Mouse (Mus musculus): ENCODE measurements around the gene Hnf1a. TPM values are rescaled to one million over a fixed set of nuclear protein-coding genes. Genes with fewer than 3 reads are reported as not detected.

The Hnf1a gene
- total RNA-seq, 1 experiment from 2014 or later: not detected

DNA sequence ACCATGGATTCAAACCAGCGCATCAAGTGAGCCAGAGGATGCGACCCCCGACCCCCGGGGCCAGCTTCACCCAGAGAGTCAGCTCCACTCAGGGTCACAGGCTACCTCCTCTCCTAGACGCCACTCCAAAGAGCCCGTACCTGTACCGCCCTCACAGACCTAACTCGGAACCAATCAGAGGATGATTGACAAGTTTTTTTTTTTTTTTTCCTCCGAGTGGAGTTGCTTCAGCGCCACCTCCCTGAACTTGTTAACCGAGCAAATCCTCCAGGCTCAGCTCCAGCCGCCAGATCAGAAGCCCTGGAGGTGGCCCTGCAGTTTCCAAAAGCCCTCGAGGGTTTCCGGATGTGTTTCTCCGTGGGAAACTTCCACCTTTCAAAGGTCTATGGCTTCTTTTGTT, 11.1 kb upstream of the Hnf1a start:
- ATAC-seq (ENCODE audit: extremely low read depth, insufficient number of reproducible peaks, low FRiP score, poor library complexity, severe bottlenecking): no peak

DNA sequence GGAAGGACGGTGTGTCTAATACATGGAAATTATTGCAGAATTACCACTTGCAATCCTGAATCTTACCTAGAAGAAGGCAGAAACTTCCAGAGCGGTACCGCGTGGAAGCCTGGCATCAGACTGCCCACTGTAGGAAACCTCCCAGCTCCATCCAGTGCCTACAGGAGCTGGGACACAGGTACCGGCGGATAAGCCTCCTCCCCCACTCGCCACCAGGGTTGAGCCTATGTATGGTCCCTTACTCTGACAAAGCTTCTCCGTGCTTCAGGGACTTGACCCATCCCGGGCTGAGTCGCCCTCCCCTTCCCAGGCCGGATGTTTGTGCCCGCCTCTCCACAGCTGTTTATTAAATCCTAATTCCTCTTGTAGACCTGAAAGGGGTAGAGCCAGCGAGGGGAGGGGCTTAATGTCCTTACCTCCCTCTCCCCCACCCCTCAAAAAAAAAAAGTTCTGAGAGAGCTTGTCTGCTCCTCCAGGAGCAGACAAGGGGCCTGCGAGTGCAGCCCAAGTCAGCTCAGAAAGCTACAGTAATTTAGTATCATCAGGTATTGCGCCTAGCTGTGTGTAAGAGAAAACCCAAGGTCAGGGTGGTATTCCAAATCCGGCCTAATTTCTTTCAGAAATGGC, 9.3 kb upstream of the Hnf1a start:
- no peak for ATAC-seq (ENCODE audit: extremely low read depth, insufficient number of reproducible peaks, low FRiP score, poor library complexity, severe bottlenecking)

DNA sequence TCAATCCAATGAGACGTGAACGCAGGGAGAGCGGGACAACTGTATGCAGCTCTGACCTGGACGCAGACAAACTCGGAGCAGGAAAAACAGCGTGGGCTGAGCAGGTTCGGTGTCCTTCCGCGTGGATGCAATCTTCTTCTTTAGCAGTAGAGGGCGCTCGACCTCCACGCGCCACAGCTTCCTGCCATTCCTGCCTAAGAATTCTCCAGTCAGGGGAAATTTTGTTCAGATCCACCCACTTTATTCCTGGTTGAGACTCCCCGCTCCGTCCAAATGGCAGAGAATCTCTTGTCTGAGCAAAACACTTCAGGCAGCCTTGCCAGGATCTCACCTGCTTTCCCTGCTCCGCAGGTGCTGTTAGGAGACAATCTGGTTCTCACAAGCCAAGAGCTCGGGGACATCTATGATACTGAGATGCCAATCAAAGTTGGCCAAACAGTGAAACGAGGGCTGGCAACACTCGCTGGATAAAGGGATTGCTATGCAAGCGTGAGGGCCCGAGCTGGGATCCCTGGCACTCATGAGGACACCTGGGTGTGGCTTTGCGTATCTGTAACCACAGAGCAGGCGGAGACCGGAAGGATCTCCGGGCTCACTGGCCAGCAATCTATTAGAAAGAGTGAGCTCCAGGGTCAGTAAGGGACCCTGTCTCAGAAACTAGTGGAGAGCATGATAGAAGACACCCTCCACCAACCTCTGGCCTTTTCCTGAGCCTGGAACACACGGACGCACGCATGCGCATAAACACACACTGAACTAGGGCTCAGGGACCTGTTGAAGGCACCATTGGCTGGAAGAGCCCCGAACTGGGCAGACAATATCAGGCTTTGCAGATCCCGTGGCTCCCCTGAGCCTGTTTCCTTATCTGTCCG, 8.6 kb upstream of the Hnf1a start:
- ATAC-seq (ENCODE audit: extremely low read depth, insufficient number of reproducible peaks, low FRiP score, poor library complexity, severe bottlenecking): peak; percentile 69

DNA sequence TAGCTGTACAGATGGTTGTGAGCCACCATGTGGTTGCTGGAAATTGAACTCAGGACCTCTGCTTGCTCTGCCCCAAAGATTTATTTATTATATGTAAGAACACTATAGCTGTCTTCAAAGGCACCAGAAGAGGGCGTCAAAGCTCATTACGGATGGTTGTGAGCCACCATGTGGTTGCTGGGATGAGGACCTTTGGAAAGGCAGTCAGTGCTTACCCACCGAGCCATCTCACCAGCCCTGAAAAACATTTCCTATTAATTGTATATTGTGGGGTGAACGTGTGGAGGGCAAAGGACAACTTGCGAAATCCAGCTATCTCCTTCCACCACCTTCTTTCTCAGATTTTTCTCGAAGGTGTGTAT, 8.0 kb upstream of the Hnf1a start:
- no peak for ATAC-seq (ENCODE audit: extremely low read depth, insufficient number of reproducible peaks, low FRiP score, poor library complexity, severe bottlenecking)

DNA sequence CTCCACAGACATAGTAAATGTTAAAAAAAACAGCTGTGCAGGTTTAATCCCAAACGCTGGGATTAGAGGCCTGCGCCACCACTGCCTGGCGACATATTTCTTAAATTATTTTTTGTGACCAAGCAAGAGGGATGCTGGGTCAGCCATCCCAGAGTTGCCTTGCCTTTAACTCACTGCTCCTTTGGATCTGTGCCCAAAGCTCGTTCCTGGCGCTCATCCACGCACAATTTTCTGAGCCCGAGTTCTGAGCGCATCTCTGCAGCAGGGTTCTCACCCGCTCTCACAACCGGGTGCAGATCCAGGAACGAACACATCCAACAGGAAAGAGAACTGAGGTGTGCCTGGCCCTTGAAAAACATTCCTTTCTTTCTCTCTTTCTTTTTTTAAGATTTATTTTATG, 7.6 kb upstream of the Hnf1a start:
- ATAC-seq (ENCODE audit: extremely low read depth, insufficient number of reproducible peaks, low FRiP score, poor library complexity, severe bottlenecking): no peak

DNA sequence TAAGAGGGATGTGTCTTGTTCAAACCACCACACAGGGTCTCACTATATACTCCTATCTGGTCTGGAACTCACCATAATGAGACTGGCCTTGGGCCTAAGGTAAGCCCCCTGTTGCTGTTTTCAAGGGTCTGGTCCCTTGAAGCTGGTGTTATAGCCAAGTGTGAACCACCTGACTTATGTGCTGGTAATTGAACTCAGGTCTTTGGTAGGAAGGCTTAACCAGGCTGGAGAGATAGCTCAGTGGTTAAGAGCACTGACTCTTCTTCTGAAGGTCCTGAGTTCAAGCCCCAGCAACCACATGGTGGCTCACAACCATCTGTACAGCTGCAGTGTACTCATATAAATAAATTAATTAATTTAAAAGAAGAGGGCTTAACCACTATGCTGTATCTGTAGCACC, 6.0 kb upstream of the Hnf1a start:
- no peak for ATAC-seq (ENCODE audit: extremely low read depth, insufficient number of reproducible peaks, low FRiP score, poor library complexity, severe bottlenecking)

DNA sequence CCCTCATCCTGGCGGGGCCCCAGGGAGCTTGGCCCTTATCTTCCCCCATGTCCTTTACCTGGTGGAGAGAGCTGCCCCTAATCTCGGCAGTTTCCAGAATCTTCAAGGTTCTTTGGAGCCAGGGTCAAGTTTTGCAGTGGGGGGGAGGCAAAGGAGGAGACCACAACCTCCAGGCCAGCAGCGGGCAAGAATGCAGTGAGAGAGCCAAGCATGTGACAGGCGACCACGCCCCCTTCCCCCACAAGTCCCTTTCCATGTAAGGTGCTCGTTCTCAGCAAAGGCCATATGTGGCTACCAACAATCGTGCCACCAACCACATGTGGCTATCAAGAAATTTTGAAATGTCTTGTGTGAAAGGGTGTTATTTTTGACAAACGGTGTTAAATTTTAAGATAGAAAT, 2.2 kb upstream of the Hnf1a start:
- ATAC-seq (ENCODE audit: extremely low read depth, insufficient number of reproducible peaks, low FRiP score, poor library complexity, severe bottlenecking): no peak

DNA sequence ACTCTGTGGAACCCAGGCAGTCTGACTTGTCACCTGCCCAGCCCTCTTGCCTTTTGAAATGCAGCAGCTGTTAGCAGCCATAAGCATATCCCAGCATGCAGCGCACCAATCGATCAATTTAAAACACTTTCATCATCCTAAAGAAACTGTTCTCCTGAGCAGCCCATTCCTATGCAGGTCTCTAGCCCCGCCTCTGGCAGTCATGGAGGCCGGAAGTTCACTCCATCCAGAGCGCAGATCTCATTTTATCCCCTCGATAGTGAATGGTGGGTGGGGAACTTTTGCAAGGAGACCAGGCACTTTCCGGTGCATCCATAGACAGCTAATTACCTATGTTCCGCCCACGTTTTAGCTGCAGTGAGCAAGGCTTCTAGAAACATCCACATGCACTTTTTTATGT, 1.3 kb upstream of the Hnf1a start:
- ATAC-seq (ENCODE audit: extremely low read depth, insufficient number of reproducible peaks, low FRiP score, poor library complexity, severe bottlenecking): no peak

DNA sequence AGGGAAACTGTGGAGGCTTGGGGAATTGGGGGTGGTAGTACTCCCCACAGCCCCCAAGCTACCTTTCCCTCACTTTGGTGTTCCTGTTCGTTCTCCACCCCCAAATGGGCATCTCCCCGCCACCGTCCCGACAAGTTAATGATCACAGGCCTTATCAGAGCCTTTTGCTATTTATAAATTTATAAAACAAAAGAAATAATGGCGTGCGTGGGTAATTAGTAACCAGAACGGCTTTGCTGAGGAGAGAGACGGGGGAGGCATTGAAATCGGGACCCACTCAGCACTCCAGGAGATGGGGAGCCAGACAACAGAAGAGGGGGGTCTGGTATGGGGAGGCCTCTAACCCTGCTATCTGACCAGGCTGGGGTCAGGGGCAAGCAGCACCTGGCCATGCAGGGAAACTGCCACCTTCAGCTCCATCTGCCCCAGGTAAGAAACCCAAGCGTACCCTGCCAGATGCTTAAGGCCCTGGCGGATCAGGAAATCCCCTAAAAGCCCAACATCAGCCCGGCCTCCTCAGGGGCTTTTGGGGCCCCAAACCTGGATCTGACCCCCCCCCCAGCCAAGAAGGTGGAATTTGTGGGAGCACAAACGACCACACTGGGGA, 1.2 kb downstream of the Hnf1a start:
- no peak for ATAC-seq (ENCODE audit: extremely low read depth, insufficient number of reproducible peaks, low FRiP score, poor library complexity, severe bottlenecking)

DNA sequence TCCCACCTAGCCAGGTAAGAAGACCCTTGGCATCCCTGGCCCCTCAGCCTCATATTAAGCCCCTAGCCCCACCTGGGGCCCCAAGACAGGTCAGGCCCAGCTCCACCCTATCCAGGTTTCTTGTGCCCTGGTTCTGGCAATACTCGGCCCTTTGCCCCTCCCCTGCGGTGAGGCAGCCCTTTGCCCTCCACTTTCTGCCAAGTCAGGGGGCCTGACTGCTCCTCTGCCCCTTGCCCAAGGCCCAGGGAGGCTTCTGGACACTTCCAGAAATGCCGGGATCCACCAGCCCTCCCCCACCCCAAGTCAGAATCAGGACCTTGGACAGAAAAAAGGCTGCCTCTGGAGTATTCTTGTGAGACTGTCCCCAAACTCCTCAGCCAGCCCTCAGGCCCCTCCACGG, 1.8 kb downstream of the Hnf1a start:
- ATAC-seq (ENCODE audit: extremely low read depth, insufficient number of reproducible peaks, low FRiP score, poor library complexity, severe bottlenecking): no peak

DNA sequence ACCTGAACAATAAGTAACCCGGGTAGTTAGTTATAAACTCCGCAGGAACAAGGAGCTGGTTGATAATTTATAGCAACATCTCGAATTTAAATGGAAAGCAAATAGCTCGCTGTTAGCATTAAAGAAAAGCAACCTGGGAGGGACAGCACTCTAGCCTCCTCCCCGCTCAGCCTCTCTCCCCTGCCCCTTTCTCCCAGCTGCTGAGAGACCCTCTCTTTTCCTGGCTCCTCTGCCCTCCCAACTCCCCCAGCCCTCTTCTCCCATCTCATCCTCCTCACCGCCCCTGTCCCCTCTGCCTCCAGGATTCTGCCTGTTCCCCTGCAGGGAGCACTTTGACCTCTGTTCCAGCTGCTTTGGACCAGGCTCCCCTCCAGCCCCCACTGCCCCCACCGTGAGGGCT, 2.2 kb downstream of the Hnf1a start:
- ATAC-seq (ENCODE audit: extremely low read depth, insufficient number of reproducible peaks, low FRiP score, poor library complexity, severe bottlenecking): no peak

DNA sequence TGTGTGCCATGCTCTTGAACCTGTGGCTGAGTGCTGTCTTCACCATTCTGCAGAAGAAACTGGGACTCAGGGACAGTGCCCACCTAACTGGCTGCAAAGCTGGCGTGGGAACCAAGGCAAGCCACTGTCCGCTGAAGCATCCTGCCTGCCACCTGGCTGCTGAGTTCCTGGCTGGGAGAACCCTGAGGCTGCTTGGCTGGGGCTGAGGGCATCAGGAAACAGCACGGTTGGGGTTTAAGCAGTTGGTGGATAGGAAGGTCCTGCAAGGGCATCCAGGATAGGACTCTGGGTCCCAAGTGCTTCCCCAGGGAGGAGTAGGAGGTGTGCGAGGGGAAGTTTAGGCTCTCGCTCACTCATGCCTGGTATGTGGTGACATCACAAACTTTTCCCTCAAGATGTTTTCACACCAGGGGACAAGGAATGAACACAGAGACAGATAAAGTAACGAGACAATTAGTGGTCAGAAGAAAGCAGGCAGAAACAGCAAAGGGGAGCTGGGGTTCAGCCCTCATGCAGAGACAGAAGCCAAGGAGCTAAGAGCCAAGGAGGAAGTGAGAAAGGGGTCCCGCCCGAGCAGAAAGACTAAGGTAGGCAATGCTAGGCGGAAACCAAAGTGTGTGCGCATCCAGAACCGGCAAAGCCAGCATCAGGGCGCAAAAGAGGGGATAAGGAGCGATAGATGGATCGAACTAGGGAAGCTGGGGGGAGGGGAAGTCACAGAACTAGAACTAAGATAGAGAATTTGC, 3.2 kb downstream of the Hnf1a start:
- peak; percentile 45; the same call in 1 of the 2 replicates for ATAC-seq (ENCODE audit: extremely low read depth, insufficient number of reproducible peaks, low FRiP score, poor library complexity, severe bottlenecking)

DNA sequence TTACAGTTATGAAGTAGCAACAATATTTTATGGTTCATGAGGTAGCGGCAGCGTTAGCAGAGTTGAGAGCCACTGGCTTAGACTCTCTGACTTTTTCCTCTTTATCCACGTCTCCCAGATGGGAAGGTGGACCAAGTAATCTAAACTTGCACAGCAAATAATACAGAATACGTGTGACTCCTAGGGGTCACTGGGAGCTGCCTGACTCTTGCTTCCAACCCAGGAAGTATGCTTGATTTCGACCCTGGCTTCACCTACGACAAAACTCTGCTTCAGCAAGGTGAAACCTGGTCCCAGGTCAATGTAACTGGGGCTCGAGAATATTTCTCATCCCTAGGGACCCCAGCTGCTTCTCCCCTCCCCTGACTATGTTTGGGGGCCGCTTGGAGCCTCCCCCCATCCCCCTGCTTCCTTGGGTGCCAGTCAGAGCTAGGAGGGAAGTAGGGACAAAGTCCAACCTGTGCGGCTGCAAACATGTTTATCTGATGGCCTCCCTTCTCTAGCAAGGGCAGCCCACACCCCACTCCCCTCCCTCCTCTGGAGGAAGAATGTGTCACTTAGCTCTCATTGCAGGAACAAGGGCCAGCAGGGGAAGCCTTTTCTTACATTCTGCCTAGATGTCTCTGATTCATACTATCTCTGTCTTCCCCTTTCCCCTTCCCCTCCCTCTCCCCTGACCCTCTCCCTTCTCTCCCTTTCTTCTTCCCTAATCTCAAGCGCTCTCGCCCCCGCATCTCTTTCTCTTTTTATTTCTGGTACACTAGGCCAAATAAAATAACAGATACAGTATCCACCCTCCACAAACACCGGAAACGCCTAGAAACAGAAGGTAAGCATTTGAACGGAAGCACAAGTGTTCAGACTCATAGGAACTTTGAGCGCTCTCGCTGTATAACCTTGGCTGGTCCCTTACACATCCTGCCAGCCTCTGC, 5.7 kb downstream of the Hnf1a start:
- ATAC-seq (ENCODE audit: extremely low read depth, insufficient number of reproducible peaks, low FRiP score, poor library complexity, severe bottlenecking): no peak

DNA sequence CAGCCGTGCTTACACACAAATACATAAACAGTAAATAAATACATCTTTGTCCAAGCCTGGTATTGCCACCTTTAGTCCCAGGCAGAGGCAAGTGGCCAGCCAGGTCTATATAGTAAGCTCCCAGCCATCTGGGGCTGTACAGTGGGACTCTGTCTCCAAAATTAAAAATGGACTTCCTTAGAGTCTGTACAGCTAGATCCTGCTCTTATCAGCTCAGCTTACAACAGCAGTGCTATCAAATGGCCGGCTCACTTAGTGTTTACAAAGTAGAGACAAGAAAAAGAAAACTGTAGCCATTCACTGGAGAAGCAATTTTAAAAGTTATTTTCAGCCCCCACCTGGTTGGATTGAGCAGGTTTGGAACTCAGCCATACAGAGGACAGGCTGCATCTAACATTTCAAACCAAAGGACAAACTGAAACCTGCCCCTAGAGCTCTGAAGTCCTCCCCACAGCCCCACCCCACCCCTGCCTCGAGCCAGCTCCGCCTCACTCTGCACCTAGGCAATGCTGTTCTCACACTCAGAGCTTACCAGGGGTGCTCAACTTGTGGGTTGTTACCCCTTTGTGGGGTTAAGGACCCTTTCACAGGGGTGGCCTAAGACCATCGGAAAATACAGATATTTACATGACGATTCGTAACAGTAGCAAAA, 6.5 kb downstream of the Hnf1a start:
- no peak for ATAC-seq (ENCODE audit: extremely low read depth, insufficient number of reproducible peaks, low FRiP score, poor library complexity, severe bottlenecking)

DNA sequence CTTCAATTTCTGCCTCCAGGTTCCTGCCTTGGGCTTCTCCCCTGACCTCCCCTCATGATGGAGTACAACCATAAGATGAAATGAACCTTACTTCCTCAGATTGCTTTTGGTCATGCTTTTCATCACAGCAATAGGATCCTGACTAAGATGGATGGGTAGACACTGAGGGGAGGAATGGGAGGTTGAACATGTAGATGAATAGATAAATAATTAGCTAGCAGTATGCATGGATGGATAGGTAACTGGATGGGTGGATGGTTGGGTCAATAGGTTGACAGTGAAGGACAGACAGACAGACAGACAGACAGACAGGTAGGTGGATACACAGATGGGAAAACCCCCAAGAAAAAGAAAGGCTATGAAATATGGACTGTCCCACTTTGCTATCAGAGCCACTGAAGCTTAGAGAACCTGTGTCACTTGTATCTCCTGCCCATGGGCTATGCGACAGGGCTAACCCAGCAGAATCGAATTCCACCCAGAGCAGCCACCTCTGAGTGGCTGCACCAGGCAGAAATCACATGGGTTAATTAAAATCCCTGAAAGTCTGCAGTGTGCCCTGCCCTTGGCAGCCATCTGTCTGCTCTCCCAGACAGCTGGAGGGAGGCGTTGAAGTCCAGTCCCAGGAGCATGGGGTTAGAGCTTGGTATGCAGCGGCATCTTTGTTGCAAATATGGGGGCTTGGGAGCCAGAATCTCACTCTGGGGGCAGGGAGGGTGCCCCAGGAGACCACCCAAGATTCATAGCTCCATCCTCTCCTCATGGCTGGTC, 9.1 kb downstream of the Hnf1a start:
- no peak for ATAC-seq (ENCODE audit: extremely low read depth, insufficient number of reproducible peaks, low FRiP score, poor library complexity, severe bottlenecking)

DNA sequence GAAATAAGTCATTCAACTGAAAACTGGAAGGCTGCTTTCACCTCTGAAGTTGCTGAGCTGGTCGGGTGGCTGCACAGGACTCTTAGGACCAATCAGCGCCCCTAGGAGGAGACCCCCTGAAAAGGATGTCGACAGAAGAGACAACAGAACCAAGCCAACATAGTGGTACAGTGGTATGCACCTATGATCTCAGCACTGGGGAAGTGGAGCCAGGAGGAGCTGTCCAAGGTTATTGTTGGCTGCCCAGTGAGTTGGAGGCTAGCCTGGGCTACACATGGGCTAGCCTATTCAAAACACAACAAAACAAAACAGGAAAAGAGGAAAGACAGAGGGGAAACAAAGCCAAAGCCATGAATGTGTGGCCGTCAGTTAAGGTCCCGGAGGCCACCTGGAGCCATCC, 12.8 kb downstream of the Hnf1a start:
- no peak for ATAC-seq (ENCODE audit: extremely low read depth, insufficient number of reproducible peaks, low FRiP score, poor library complexity, severe bottlenecking)

DNA sequence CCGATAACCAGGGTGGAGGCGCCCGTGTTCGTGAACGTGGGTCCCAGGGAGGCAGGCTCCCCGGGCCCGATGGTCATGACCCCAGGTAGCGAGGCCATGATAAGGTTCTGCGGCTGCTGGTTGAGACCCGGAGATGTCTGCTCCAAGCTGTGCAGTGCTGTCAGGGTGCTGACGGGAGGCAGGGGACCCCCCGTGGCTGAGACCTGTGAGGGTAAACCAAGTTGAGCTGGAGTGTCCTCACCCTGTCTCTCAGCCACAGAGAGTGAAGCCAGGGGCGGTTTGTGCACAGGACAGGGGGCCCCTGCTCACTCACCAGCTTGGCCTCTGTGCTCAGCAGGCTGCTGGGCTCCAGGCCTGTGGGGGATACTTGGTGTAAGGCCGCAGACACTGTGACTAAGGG, 17.6 kb downstream of the Hnf1a start:
- no peak for ATAC-seq (ENCODE audit: extremely low read depth, insufficient number of reproducible peaks, low FRiP score, poor library complexity, severe bottlenecking)

Data from neutrophil, adult 5-6 weeks (primary cell).